Mouse (Mus musculus) limb, embryonic 15.5 days (tissue): ENCODE results near the gene Cdc26. TPM values are rescaled to one million over a fixed set of nuclear protein-coding genes. Genes with fewer than 3 reads are reported as not detected.

Experiments
- ATAC-seq: fragments of 200-750 bp; cut with Nextera tagmentation; 2 replicates; pipeline ENCODE4 v1.8.0; 2017; ENCODE audit warnings: low read depth, moderate TSS enrichment; ENCODE audit not compliant: insufficient number of reproducible peaks, low FRiP score, low TSS enrichment
- H3K27ac ChIP-seq: fragments of 300-500 bp; sonication (generic); 2 replicates; pipeline ENCODE4 v1.5.1; 2015; ENCODE audit warnings: moderate library complexity, mild to moderate bottlenecking, inconsistent platforms
- H3K27me3 ChIP-seq: fragments of 300-500 bp; sonication (generic); 2 replicates; pipeline ENCODE4 v1.6.1; 2015; ENCODE audit warnings: inconsistent platforms
- H3K36me3 ChIP-seq: fragments of 300-500 bp; sonication (generic); 2 replicates; pipeline ENCODE4 v1.6.1; 2015; ENCODE audit warnings: inconsistent platforms
- H3K4me1 ChIP-seq: fragments of 300-500 bp; sonication (generic); 2 replicates; pipeline ENCODE4 v1.6.1; 2015; ENCODE audit warnings: inconsistent platforms
- H3K4me2 ChIP-seq: fragments of 300-500 bp; sonication (generic); 2 replicates; pipeline ENCODE4 v1.6.1; 2015; ENCODE audit warnings: mild to moderate bottlenecking, inconsistent platforms
- H3K4me3 ChIP-seq: fragments of 300-500 bp; sonication (generic); 2 replicates; pipeline ENCODE4 v1.5.1; 2015; ENCODE audit warnings: mild to moderate bottlenecking, inconsistent platforms
- H3K9ac ChIP-seq: fragments of 300-500 bp; sonication (generic); 2 replicates; pipeline ENCODE4 v1.6.1; 2015; ENCODE audit warnings: inconsistent platforms
- H3K9me3 ChIP-seq: fragments of 300-500 bp; sonication (generic); 2 replicates; pipeline ENCODE4 v1.6.1; 2016; ENCODE audit warnings: inconsistent platforms
- WGBS: fragments of 180-500 bp; shearing (Covaris S2); methylation state at CpG from one replicate; pipeline ENCODE4 v1.1.7; 2015; 5-methylcytosine and 5-hydroxymethylcytosine counted together
- polyA plus RNA-seq: library from polyadenylated mRNA; unstranded; fragments of >200 nt; fragmentation: Nextera tagmentation; extraction: Ambion mirVana; gene quantifications from 2 replicates; pipeline ENCODE4 v1.2.1, GENCODE M21; 2015

The Cdc26 gene
- polyA plus RNA-seq, 1 experiment from 2014 or later: 156 TPM

- ATAC-seq: no peak
- H3K9me3 ChIP-seq: no peaks in the 10 kb centered on the region
- H3K4me2 ChIP-seq: no peak overlapping the region
- peaks cover 80% of the 10 kb centered on the region for H3K36me3 ChIP-seq
- no peak overlapping the region for H3K4me3 ChIP-seq
- no peaks in the 10 kb centered on the region for H3K27me3 ChIP-seq
- no peak overlapping the region for H3K27ac ChIP-seq
- WGBS: 84% methylated on average over 4 of the region's 4 CpGs
- H3K4me1 ChIP-seq: no peaks in the 10 kb centered on the region
- H3K9ac ChIP-seq: no peak overlapping the region
Measured at GRCm38 (mm10) chr4:62397616-62398365, 10.7 kb downstream of the Cdc26 start.

GRCm38 (mm10) chr4:62395806-62396205, 12.6 kb downstream of the Cdc26 start:
- Histone ChIP-seq H3K4me3 (no peak overlapping the region), H3K27me3 (no peaks in the 10 kb centered on the region), H3K4me1 (no peaks in the 10 kb centered on the region), H3K27ac (no peak overlapping the region), H3K9ac (no peak overlapping the region), H3K9me3 (no peaks in the 10 kb centered on the region), H3K36me3 (peaks cover 80% of the 10 kb centered on the region), H3K4me2 (no peak overlapping the region)
- WGBS: 87% methylated on average over 1 of the region's 1 CpGs
- no peak for ATAC-seq

- no peaks in the 10 kb centered on the region for H3K9me3 ChIP-seq
- H3K9ac ChIP-seq: no peak overlapping the region
- no peak for ATAC-seq
- WGBS: 61% methylated on average over 6 of the region's 6 CpGs
- no peaks in the 10 kb centered on the region for H3K27me3 ChIP-seq
- no peaks in the 10 kb centered on the region for H3K4me1 ChIP-seq
- H3K27ac ChIP-seq: no peak overlapping the region
- no peak overlapping the region for H3K4me3 ChIP-seq
- peaks cover 77% of the 10 kb centered on the region for H3K36me3 ChIP-seq
- no peak overlapping the region for H3K4me2 ChIP-seq
Measured at GRCm38 (mm10) chr4:62393459-62393858, 15.0 kb downstream of the Cdc26 start.

- no peak for ATAC-seq
- H3K4me2 ChIP-seq: no peak overlapping the region
- H3K27ac ChIP-seq: no peak overlapping the region
- H3K9me3 ChIP-seq: no peaks in the 10 kb centered on the region
- 84% methylated on average over 7 of the region's 7 CpGs for WGBS
- no peaks in the 10 kb centered on the region for H3K27me3 ChIP-seq
- no peak overlapping the region for H3K4me3 ChIP-seq
- no peaks in the 10 kb centered on the region for H3K4me1 ChIP-seq
- H3K36me3 ChIP-seq: peaks cover 75% of the 10 kb centered on the region
- H3K9ac ChIP-seq: no peak overlapping the region
Measured at GRCm38 (mm10) chr4:62391892-62392291, 16.6 kb downstream of the Cdc26 start.

GRCm38 (mm10) chr4:62389592-62390512, 18.6 kb downstream of the Cdc26 start:
- Histone ChIP-seq H3K9ac (no peak overlapping the region), H3K27ac (no peak overlapping the region), H3K27me3 (no peaks in the 10 kb centered on the region), H3K36me3 (peaks cover 62% of the 10 kb centered on the region), H3K9me3 (no peaks in the 10 kb centered on the region), H3K4me1 (no peaks in the 10 kb centered on the region), H3K4me3 (no peak overlapping the region), H3K4me2 (no peak overlapping the region)
- WGBS: 84% methylated on average over 5 of the region's 5 CpGs
- ATAC-seq: no peak

GRCm38 (mm10) chr4:62385439-62385838, 23.0 kb downstream of the Cdc26 start:
- Histone ChIP-seq H3K27ac (no peak overlapping the region), H3K4me3 (no peak overlapping the region), H3K4me1 (no peaks in the 10 kb centered on the region), H3K27me3 (no peaks in the 10 kb centered on the region), H3K4me2 (no peak overlapping the region), H3K36me3 (peaks cover 37% of the 10 kb centered on the region), H3K9ac (no peak overlapping the region), H3K9me3 (no peaks in the 10 kb centered on the region)
- 91% methylated on average over 7 of the region's 7 CpGs for WGBS
- ATAC-seq: no peak

GRCm38 (mm10) chr4:62384159-62384558, 24.3 kb downstream of the Cdc26 start:
- Histone ChIP-seq H3K4me3 (no peak overlapping the region), H3K4me1 (no peaks in the 10 kb centered on the region), H3K36me3 (peaks cover 26% of the 10 kb centered on the region), H3K9me3 (no peaks in the 10 kb centered on the region), H3K27me3 (no peaks in the 10 kb centered on the region), H3K4me2 (no peak overlapping the region), H3K27ac (no peak overlapping the region), H3K9ac (no peak overlapping the region)
- ATAC-seq: no peak
- 87% methylated on average over 1 of the region's 1 CpGs for WGBS

GRCm38 (mm10) chr4:62383752-62384151, 24.7 kb downstream of the Cdc26 start:
- no peak for ATAC-seq
- Histone ChIP-seq H3K36me3 (peaks cover 25% of the 10 kb centered on the region), H3K27ac (no peak overlapping the region), H3K27me3 (no peaks in the 10 kb centered on the region), H3K4me3 (no peak overlapping the region), H3K4me1 (no peaks in the 10 kb centered on the region), H3K4me2 (no peak overlapping the region), H3K9ac (no peak overlapping the region), H3K9me3 (no peaks in the 10 kb centered on the region)
- 82% methylated on average over 7 of the region's 7 CpGs for WGBS

GRCm38 (mm10) chr4:62383207-62383606, 25.2 kb downstream of the Cdc26 start:
- no peak overlapping the region for H3K27ac ChIP-seq
- no peak for ATAC-seq
- no peaks in the 10 kb centered on the region for H3K9me3 ChIP-seq
- 86% methylated on average over 6 of the region's 6 CpGs for WGBS
- H3K4me2 ChIP-seq: no peak overlapping the region
- H3K9ac ChIP-seq: no peak overlapping the region
- no peak overlapping the region for H3K4me3 ChIP-seq
- H3K36me3 ChIP-seq: peaks cover 20% of the 10 kb centered on the region
- no peaks in the 10 kb centered on the region for H3K27me3 ChIP-seq
- no peaks in the 10 kb centered on the region for H3K4me1 ChIP-seq

GRCm38 (mm10) chr4:62379724-62380381, 28.6 kb downstream of the Cdc26 start:
- Histone ChIP-seq H3K9me3 (no peaks in the 10 kb centered on the region), H3K36me3 (peaks cover 4% of the 10 kb centered on the region; the same call in 1 of the 2 replicates), H3K4me3 (no peak overlapping the region), H3K4me2 (no peak overlapping the region), H3K27ac (no peak overlapping the region), H3K9ac (no peak overlapping the region), H3K27me3 (no peaks in the 10 kb centered on the region), H3K4me1 (no peaks in the 10 kb centered on the region)
- no peak for ATAC-seq
- 81% methylated on average over 9 of the region's 9 CpGs for WGBS

GRCm38 (mm10) chr4:62376123-62376522, 32.3 kb downstream of the Cdc26 start:
- H3K4me3 ChIP-seq: no peak overlapping the region
- H3K9me3 ChIP-seq: no peaks in the 10 kb centered on the region
- no peak for ATAC-seq
- no peaks in the 10 kb centered on the region for H3K36me3 ChIP-seq
- WGBS: 77% methylated on average over 2 of the region's 2 CpGs
- no peak overlapping the region for H3K4me2 ChIP-seq
- no peaks in the 10 kb centered on the region for H3K27me3 ChIP-seq
- no peak overlapping the region for H3K27ac ChIP-seq
- H3K4me1 ChIP-seq: peaks cover 2% of the 10 kb centered on the region; the same call in 1 of the 2 replicates
- H3K9ac ChIP-seq: no peak overlapping the region

- H3K4me1 ChIP-seq: peaks cover 2% of the 10 kb centered on the region; the same call in 1 of the 2 replicates
- no peaks in the 10 kb centered on the region for H3K9me3 ChIP-seq
- ATAC-seq: no peak
- no peak overlapping the region for H3K9ac ChIP-seq
- H3K4me2 ChIP-seq: no peak overlapping the region
- no peak overlapping the region for H3K4me3 ChIP-seq
- H3K27ac ChIP-seq: no peak overlapping the region
- H3K36me3 ChIP-seq: no peaks in the 10 kb centered on the region
- no peaks in the 10 kb centered on the region for H3K27me3 ChIP-seq
- 63% methylated on average over 4 of the region's 4 CpGs for WGBS
Measured at GRCm38 (mm10) chr4:62374342-62374741, 34.1 kb downstream of the Cdc26 start.
